Mouse (Mus musculus) kidney, postnatal 0 days (tissue): ENCODE data around the gene Trim68. TPM values are rescaled to one million over a fixed set of nuclear protein-coding genes. Genes with fewer than 3 reads are reported as not detected.
"Not testable (repeated sequence)": the region's sequence is repeated elsewhere in the genome, so short reads cannot be mapped to it uniquely, and the experiment has no call there.

Source experiments
- ATAC-seq: fragments of 200-750 bp; cut with Nextera tagmentation; replicated peaks from 2 replicates; pipeline ENCODE4 v1.8.0; 2017; ENCODE audit warnings: low read depth, moderate number of reproducible peaks, moderate TSS enrichment, moderate library complexity; ENCODE audit not compliant: low FRiP score
- DNase-seq: peaks from one replicate; pipeline ENCODE4 v3.0.0-alpha.2; 2016; ENCODE audit warnings: low spot score
- H3K27ac ChIP-seq: fragments of 300-500 bp; sonication (generic); 2 replicates; pipeline ENCODE4 v1.5.1; 2014; ENCODE audit warnings: mild to moderate bottlenecking
- H3K27me3 ChIP-seq: fragments of 300-500 bp; sonication (generic); 2 replicates; pipeline ENCODE4 v1.6.1; 2014; ENCODE audit warnings: low read length, mixed read lengths; ENCODE audit not compliant: insufficient read depth
- H3K36me3 ChIP-seq: fragments of 300-500 bp; sonication (generic); 2 replicates; pipeline ENCODE4 v1.6.1; 2014; ENCODE audit warnings: low read length, mixed read lengths; ENCODE audit not compliant: insufficient read depth
- H3K4me1 ChIP-seq: fragments of 300-500 bp; sonication (generic); replicated peaks from 2 replicates; pipeline ENCODE4 v1.6.1; 2014; ENCODE audit warnings: antibody characterized with exemption, low read length, mixed read lengths; ENCODE audit not compliant: insufficient read depth
- H3K4me2 ChIP-seq: fragments of 300-500 bp; sonication (generic); 2 replicates; pipeline ENCODE4 v1.6.1; 2014; ENCODE audit warnings: mild to moderate bottlenecking, low read length, moderate library complexity, mixed read lengths
- H3K4me3 ChIP-seq: fragments of 300-500 bp; sonication (generic); replicated peaks from 2 replicates; pipeline ENCODE4 v1.5.1; 2014; ENCODE audit warnings: low read depth, low read length
- H3K9ac ChIP-seq: fragments of 300-500 bp; sonication (generic); 2 replicates; pipeline ENCODE4 v1.6.1; 2014; ENCODE audit warnings: low read depth, low read length
- H3K9me3 ChIP-seq: fragments of 300-500 bp; sonication (generic); replicated peaks from 2 replicates; pipeline ENCODE4 v1.6.1; 2016; ENCODE audit warnings: low read length, inconsistent platforms, mixed read lengths
- CTCF ChIP-seq: IDR thresholded peaks from 2 replicates; pipeline ENCODE4 v1.5.1; 2016; ENCODE audit warnings: antibody characterized with exemption, low read depth, mild to moderate bottlenecking, moderate library complexity
- WGBS: fragments of 180-500 bp; shearing (Covaris S2); extraction: QIAGEN DNeasy Blood & Tissue Kit; methylation state at CpG from one replicate; pipeline ENCODE4 v1.1.7; 2014; 5-methylcytosine and 5-hydroxymethylcytosine counted together
- polyA plus RNA-seq: library from polyadenylated mRNA; unstranded; fragments of >200 nt; fragmentation: Nextera tagmentation; extraction: Ambion mirVana; gene quantifications from 2 replicates; pipeline ENCODE4 v1.2.1, GENCODE M21; 2015

Trim68 gene
- polyA plus RNA-seq, 1 experiment from 2014 or later, result 11.3 TPM

DNA sequence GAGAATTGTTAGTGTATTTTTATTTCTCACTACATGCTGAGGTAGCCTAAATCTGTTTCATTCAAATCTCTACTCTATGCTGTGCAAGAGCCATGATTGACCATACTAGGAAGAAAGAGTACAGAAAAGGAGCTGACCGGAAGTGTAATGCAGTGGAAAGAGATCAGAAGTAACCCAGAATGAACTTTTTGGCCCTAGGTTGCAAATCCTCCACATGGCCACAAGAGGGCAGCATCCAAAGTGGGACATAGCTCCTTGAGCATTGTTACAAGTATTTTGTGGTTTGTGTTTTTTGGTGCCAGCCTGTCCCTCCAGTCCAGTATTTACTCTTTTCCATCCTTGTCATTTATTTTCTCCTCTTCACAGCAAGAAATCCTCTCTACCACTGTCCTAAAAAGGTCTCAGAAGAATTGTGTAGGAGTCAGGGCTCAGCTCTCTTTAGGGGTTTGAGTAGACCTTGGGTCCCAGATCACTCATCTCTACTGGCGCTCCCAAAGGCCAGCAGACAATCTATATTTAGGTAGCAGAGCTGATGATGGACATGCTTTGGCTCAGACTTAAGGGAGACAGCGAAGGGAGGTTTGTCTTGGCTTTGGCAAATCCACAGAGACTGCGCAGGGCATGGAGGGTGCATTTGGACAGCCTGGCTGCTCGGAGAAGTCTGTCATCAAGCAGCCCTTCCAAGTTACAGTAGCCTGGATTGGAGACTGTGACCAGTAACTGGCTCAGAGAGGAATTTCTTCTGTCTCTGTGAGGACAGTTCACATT is 8.4 kb upstream of the Trim68 start, which contains the start of gene Olfr557:
TSS of gene Olfr557 (plus strand) at position 553 of the 768 bp plus-strand sequence.
- Histone ChIP-seq H3K27me3 (no peaks in the 10 kb centered on the region), H3K4me2 (no peak within 1 kb of the TSS), H3K36me3 (no peaks in the 10 kb centered on the region), H3K9ac (no peak within 1 kb of the TSS), H3K4me1 (no peaks in the 10 kb centered on the region), H3K9me3 (no peaks in the 10 kb centered on the region), H3K27ac (no peak within 1 kb of the TSS), H3K4me3 (no peak within 1 kb of the TSS)
- ATAC-seq (no peak), DNase-seq (peak; percentile 63)
- peak; percentile 93 for TF ChIP-seq CTCF
- 69% methylated on average over 5 of the region's 5 CpGs for WGBS

DNA sequence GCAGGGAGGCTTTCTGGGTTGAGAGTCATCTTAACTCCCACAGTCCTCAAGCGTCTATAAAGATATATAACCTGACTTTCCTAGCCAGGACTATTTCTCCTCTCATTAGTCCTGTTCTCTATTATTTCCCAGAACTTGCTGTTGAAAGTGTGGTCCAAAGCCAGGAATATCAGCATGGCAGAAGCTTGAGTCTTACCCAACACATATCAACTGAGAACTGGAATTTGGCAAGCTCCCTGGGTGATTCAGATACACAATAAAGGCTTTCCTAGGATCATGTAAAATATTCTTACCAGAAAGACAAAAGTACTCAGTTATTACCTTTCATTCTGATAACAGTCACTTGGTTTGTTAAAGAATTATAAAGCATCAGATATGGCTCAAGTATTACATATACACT is 5.2 kb downstream of the Trim68 start:
- WGBS, result 56% methylated on average over 1 of the region's 1 CpGs
- no peak for TF ChIP-seq CTCF
- Histone ChIP-seq H3K4me2 (no peak overlapping the region), H3K27ac (no peak overlapping the region), H3K27me3 (no peaks in the 10 kb centered on the region), H3K9me3 (no peaks in the 10 kb centered on the region), H3K36me3 (peaks cover 4% of the 10 kb centered on the region; the same call in 1 of the 2 replicates), H3K9ac (no peak overlapping the region), H3K4me3 (no peak overlapping the region), H3K4me1 (no peaks in the 10 kb centered on the region)
- DNase-seq (no peak), ATAC-seq (no peak)

DNA sequence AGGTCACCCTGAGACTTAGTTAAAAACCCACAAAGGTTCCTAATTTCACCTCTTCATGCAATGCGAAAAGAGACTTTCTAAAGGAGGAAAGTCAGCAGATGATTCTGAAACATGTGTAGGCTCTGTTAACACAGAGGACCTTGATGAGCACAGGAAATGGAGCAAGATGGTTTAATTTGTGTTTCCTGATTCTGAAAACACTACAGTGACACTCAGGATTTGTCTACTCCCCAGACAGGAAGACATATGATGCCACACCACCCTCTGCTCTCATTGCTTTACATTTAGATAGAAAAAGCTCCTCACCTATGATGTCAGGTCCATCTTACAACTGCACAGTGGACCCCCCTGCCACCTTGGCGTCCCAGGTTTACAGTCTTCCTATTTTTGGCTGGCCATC is 10.9 kb downstream of the Trim68 start:
- 77% methylated on average over 2 of the region's 2 CpGs for WGBS

DNA sequence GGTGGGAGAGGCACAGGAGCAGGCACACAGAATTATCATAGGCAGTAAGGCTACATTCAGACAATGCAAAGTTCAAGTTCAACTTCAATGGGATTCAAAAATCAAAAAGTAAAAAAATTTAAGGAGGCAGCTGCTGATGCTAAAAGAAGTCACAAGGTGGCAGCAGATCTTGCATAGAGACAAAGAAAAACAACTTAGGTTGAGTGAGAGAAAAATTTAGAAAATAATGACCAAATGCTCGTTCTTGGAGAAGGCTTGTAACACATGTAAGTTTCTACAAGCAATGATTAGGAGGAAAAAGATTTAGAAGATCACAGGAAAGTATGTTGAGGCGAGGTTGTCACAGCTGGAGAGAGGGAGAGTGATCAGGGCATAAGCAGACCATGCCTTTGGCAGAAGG is 21.7 kb downstream of the Trim68 start:
- no peaks in the 10 kb centered on the region for H3K36me3 ChIP-seq
- H3K4me1 ChIP-seq, result no peaks in the 10 kb centered on the region
- no peak overlapping the region for H3K4me2 ChIP-seq
- no peaks in the 10 kb centered on the region for H3K27me3 ChIP-seq
- no peak overlapping the region for H3K27ac ChIP-seq
- WGBS, result 41% methylated on average over 2 of the region's 2 CpGs
- TF ChIP-seq CTCF, result peak; percentile 68
- H3K9me3 ChIP-seq, result no peaks in the 10 kb centered on the region
- DNase-seq (peak; percentile 51), ATAC-seq (no peak)
- H3K9ac ChIP-seq, result no peak overlapping the region
- H3K4me3 ChIP-seq, result no peak overlapping the region

More for the DNA sequence above, 10.9 kb downstream of the Trim68 start:
- no peak overlapping the region for H3K4me2 ChIP-seq
- no peaks in the 10 kb centered on the region for H3K9me3 ChIP-seq
- DNase-seq (no peak), ATAC-seq (no peak)
- no peaks in the 10 kb centered on the region for H3K27me3 ChIP-seq
- peaks cover 4% of the 10 kb centered on the region; the same call in 1 of the 2 replicates for H3K36me3 ChIP-seq
- H3K4me3 ChIP-seq, result no peak overlapping the region
- H3K4me1 ChIP-seq, result no peaks in the 10 kb centered on the region
- no peak overlapping the region for H3K27ac ChIP-seq
- H3K9ac ChIP-seq, result no peak overlapping the region
- TF ChIP-seq CTCF, result no peak

DNA sequence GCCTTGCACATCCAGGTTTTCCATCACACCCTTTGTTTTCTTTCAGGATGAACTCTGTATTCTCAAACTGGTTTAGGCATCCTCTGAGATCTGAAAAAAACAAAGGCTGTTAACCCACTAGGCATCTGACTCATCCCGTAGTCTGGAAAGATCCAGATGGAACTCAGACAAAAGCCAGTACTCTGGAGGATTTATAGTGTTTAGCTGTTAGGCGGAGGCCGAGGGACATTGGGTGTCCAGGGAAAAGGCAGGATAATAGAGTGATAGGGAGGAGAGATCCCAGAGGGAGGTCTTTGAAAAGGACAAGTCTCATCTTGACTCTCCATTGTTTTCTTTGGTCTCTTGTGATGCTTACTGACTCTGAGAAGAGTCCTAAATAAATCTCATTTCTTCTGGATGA is 22.5 kb downstream of the Trim68 start, which contains the start of gene Olfr556:
TSS of gene Olfr556 (plus strand) at position 301 of the 400 bp plus-strand sequence.
- 31% methylated on average over 3 of the region's 3 CpGs for WGBS
- ATAC-seq, result no peak
- Histone ChIP-seq H3K4me2 (no peak within 1 kb of the TSS), H3K27me3 (no peaks in the 10 kb centered on the region), H3K36me3 (no peaks in the 10 kb centered on the region), H3K27ac (no peak within 1 kb of the TSS), H3K9me3 (no peaks in the 10 kb centered on the region), H3K9ac (no peak within 1 kb of the TSS), H3K4me1 (no peaks in the 10 kb centered on the region), H3K4me3 (no peak within 1 kb of the TSS)
- TF ChIP-seq CTCF, result no peak
- DNase-seq, result no peak

DNA sequence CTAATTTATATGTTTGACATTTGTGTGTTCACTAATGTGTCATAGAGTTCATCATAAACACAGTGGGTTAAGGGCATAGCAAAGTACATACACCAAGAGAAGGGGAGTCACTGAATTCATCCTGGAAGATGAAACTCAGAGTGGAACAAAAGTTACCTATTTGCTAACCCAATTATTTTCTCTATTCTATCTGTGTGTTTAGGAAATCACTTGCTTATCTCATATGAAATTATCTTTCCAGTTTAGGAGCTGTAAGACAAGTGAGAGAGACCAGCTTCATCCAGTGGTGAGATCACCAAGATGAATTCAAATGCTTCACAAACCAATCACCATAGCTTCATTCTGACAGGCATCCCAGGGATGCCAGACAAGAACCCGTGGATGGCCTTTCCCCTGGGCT is 28.6 kb downstream of the Trim68 start, which contains the start of gene Olfr555:
TSS of gene Olfr555 (plus strand) at position 301 of the 400 bp plus-strand sequence.
- H3K36me3 ChIP-seq, result no peaks in the 10 kb centered on the region
- DNase-seq (no peak), ATAC-seq (no peak)
- H3K4me1 ChIP-seq, result no peaks in the 10 kb centered on the region
- TF ChIP-seq CTCF, result no peak
- no peaks in the 10 kb centered on the region for H3K9me3 ChIP-seq
- H3K9ac ChIP-seq, result no peak within 1 kb of the TSS
- H3K27ac ChIP-seq, result no peak within 1 kb of the TSS
- WGBS, result 71% methylated on average over 1 of the region's 1 CpGs
- H3K27me3 ChIP-seq, result no peaks in the 10 kb centered on the region
- no peak within 1 kb of the TSS for H3K4me2 ChIP-seq
- H3K4me3 ChIP-seq, result no peak within 1 kb of the TSS

DNA sequence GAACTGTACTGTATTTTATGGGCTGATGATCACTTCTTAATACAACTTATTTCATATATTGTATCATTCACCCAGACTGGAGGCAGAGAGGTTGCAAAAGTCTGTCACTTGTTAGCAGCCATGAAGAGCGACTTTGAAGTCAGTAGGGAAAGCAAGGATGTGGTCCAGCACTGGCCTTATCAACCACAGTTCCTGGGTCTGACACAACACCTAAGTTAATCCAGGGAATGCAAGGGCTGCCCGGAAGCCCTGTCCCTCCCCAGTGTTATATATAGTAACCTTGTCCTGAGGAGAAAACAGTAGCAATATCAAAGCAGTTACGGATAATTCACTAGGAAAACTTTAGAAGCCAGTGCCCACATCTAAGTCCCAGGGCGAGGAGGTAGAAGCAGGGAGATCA is 42.2 kb downstream of the Trim68 start:
- H3K36me3 ChIP-seq, ATAC-seq, DNase-seq, H3K4me1 ChIP-seq, H3K27ac ChIP-seq, H3K4me3 ChIP-seq, H3K9ac ChIP-seq, H3K9me3 ChIP-seq, H3K27me3 ChIP-seq, H3K4me2 ChIP-seq: not testable (repeated sequence)
- WGBS, result 91% methylated on average over 3 of the region's 4 CpGs
